Mouse (Mus musculus): ENCODE data around the gene Rpp25l.
"Not testable (repeated sequence)": the region's sequence is repeated elsewhere in the genome, so short reads cannot be mapped to it uniquely, and the experiment has no call there.

Rpp25l gene

GRCm38 (mm10) chr4:41696930-41697841, 16.1 kb downstream of the Rpp25l start, which contains the start of gene Cntfr:
Gene Cntfr, minus strand, starts transcription at chr4:41697089.
- peak; percentile 93 for DNase-seq

DNA sequence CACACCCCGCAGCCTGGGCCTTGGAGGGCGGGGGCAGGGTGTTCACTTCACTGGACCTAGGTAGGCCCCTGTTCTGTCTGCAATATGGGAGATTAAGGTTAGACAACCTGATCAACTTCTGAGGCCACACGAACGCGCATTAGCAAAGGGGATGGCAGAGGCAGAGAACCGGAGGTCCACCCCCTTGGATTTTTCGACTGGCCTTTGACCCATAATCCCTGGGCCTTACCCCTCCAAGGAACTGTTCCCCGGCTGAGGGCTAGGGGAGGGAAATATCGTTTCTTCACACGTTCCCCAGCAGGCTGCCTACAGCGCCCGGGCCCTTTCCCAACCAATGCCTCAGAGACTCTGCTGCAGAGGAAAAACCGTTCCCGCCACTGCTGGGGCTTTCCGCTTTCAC, 16.9 kb downstream of the Rpp25l start:
- DNase-seq = not testable (repeated sequence)

DNA sequence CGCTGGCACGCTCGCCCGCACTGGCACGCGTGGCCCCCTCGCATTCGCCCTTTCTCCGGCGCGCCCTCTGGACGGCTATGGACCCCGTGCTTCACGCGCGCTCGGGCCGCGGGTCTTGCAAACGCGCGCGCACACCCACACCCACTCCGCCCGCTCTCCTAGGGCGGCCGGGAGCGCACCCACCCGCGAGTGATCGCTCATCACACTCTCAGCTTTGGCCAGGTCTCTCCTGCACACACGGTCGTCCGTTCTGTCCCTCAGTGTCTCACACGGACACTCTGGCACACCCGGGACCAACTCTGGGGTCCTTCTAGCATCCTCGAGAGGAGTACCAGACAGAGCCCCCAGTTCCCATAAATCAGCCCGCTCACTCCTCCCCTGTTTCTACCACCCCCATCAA, 17.5 kb downstream of the Rpp25l start:
- DNase-seq = peak in 1 of 2 experiments; percentile 39

DNA sequence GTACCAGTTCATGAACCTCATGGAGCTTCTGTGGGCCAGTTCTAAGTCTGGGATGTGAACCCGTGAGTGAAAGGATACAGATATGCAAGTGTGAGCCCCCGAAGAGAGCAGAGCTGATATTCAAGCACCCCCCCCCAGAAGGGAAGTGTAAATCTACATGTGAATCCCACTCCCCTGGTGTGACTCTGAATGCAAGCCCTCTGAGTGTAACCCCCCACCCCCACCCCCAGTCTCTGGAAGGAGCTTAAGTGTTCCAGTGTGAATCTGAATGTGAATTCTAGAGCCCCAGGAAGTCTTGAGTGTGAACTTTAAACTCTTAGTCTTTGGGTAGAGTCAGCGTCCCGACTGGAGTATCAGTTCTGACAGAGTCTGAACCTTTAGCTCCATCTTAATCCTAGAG, 19.8 kb downstream of the Rpp25l start:
- DNase-seq = not testable (repeated sequence)

DNA sequence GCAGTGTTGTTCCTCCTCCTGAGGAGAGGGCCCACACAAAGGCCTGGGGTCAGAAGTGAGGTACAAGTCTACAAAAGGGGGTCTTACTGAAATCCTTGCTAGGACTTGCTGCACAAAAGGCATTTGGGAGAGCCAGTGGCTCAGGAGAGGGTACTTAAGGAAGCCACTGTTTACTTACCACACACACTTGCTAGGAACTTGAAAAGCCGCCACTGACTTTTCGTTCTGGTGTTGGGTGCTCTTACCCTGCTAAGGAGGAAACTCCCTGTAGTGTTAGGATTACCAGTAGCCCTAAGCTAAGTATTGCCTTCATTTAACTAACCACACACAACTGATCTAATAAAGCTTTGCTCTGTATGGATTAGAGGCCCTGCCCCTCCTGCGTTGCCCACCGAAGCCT, 23.3 kb downstream of the Rpp25l start:
- DNase-seq = not testable (repeated sequence)

DNA sequence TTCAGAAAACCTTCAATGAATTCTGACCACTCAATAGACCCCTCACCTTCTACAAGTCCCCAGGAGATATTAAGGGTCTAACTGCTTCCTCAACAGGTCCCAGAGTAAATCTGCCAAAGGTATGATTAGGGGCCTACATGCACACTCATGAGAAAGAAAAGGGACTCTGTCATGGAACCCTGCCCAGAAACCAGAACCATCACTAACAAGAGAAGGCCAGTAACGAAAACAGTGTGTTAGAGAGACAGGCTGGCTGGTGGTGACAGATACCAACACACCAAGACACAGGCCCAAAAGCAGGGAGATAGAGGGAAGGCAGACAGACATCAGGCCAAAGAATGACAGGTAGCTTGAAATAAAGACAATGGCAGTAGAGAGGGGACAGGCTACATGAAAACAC, 24.8 kb downstream of the Rpp25l start:
- DNase-seq = not testable (repeated sequence)

GRCm38 (mm10) chr4:41685882-41686492, 27.3 kb downstream of the Rpp25l start:
- DNase-seq = not testable (repeated sequence)

DNA sequence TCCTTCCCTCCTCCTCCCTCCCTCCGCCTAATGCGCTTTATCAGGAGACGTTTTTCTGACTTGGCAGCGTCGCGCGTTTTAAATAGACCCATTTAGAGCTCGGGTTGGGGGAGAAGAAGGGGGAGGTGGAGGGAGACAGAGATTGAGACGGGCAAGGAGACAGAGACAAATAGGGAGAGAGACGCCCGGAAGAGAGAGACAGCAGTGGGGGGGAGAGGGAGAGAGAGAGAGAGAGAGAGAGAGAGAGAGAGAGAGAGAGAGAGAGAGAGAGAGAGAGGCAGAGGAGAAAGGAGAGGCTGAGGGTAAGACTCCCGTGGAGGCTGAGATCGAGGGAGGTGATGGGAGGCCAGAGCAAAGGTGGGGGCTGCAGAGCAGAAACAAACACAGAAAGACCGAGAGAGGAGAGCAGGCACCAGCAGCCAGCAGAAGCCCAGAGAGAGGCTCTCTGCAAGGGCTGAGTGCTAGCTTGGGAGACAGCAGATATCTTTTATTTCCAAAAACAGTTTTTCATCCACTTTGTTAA, 28.3 kb downstream of the Rpp25l start:
- not testable (repeated sequence) for DNase-seq

- DNase-seq = not testable (repeated sequence)
Measured at GRCm38 (mm10) chr4:41684131-41684930, 29.0 kb downstream of the Rpp25l start.

- not testable (repeated sequence) for DNase-seq
Measured at GRCm38 (mm10) chr4:41683303-41683702, 30.0 kb downstream of the Rpp25l start.

DNA sequence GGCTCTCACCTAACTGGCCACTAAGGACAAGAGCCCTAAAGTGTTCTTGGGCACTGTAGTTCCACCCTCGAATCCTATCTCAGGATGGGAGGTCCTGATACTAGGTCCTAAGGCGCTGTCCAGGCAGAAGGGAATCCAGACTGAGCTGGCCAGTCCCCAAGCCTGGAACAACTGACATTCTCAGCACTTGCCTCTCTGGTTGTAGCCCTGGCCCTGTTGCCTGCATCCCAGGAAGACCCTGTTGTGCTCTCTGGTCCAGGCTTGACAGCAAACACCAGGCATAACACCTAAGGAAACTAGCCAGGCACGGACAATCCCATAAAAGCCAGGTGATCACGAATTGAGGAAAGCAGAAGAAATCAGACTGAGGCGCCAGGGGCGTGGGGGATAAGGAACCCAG, 30.5 kb downstream of the Rpp25l start:
- peak in 1 of 2 experiments; percentile 42 for DNase-seq

GRCm38 (mm10) chr4:41681947-41682346, 31.4 kb downstream of the Rpp25l start:
- DNase-seq = no peak

GRCm38 (mm10) chr4:41681176-41681575, 32.2 kb downstream of the Rpp25l start:
- peak in 1 of 2 experiments; percentile 45 for DNase-seq

DNA sequence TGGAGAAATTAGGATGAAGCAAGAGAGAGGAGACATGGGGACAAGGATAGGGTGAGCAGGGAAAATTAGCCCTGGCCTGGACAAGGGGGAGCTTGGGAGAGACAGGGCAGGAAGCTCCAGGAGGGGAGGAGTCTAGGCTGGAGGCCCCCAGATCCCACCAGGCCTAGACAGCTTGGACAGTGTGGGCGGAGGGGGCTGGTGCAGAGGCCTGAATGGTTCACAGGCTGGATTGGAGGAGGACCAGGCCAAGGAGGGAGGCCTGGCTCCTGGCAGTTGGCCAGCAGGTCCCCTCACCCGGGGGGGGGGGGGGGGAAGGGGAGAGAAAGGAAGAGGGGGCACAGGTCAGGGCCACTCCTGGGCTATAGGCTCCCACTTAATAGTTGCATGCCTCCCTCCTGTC, 34.0 kb downstream of the Rpp25l start:
- no peak for DNase-seq

DNA sequence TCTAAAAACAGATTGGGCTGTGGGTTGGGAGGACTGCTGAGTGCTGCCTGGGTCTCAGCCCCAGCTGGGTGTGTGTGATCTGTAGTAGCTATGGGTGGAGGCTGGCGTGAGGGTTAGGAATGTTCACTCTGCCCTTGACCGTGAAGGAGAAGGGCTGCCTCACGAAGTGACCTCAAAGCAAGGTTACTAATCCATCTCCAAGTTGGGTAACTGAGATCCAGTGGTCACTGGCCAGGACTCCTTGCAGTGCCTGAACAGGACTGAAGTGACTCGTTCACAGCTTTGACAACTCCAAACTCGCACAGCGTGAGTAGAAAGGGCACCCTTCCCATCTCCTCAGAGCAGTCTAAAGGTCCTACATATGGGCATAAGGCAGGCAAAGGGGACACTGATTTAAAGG, 34.5 kb downstream of the Rpp25l start:
- no peak for DNase-seq

- DNase-seq = peak; percentile 64 to 78
Measured at GRCm38 (mm10) chr4:41677006-41677629, 36.2 kb downstream of the Rpp25l start.

DNA sequence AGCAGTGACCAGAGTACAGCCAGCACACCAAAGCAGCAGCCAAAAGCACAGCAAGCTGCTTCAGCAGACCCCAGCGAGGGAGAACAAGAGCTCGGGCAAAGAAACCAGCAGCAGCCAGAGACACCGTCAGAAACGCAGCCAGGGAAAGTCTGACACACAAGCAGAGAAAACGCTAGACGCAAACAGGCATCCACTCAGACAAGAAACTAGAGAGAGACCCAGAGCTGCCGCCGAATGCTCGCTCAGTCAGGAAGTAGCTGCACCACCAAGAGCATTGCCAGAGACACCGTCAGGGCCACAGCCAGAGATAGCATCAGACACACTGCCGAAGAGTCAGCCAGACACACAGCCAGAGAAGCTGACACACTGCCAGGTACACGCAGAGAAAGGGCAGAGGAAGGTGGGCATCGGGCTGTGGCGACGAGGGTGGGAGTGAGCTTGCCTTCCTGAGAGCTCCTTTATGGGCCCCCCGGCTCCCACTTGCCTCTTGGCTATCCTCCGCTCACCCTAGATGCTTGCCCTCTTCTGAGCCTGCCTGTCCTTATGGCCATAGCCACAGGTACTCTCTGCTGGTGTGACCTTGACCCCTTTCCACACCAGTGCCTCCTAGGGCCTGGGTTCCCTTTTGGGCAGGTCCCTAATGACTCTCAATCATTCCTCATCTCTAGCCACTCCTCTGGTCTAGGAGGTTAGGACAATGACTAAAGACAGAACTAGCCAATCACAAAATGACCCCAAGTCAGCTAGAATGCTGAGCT, 36.9 kb downstream of the Rpp25l start:
- DNase-seq = peak; percentile 65 to 73

DNA sequence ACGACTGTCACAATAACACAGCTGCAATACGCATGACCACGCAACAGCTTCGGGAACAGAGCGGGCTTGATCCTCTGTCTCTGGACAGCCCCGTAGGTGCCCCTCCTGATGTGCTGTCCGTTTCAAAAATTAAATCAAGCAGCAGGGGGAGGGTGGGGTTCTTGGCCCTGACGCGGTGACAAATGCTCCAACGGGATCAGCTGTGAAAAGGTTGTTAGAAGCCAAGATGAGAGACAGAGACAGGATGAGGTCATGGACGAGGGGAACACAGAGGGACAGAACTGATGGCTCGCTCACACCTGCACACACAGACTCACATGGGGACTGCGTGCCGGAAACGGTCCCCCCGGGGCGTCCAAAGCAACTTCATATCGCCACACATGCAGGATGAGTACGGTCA, 40.1 kb downstream of the Rpp25l start:
- no peak for DNase-seq

DNA sequence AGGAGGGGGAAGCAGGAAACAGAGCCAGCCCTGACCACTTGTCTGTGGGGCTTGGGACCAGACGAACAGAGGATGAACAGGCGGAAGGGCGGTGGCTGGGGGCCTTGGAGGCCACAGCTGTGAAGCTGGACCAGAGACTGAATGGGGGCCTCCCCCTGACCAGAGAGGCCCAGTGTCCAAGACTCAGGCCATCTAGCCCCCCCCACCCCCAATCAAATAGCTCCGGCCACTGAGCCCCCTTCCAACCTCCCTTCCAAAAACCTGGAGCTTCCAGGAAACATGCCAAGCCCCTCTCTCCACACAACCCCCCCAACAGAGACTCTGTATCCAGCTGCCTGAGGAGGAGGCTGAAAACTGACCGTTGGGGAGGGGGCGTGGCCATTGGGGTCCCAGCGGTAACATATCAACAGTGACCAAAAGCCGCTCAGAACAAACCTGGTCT, 40.8 kb downstream of the Rpp25l start:
- no peak for DNase-seq

GRCm38 (mm10) chr4:41671963-41672480, 41.3 kb downstream of the Rpp25l start:
- DNase-seq = no peak

- no peak for DNase-seq
Measured at GRCm38 (mm10) chr4:41671500-41671899, 41.8 kb downstream of the Rpp25l start.
